Mouse (Mus musculus): Measurements from ENCODE around the gene Zfp599.

Gene Zfp599

GRCm38 (mm10) chr9:22217858-22218493 is 41.7 kb downstream of the Zfp599 start:
- no peak for DNase-seq

- DNase-seq: no peak
Observed at GRCm38 (mm10) chr9:22216705-22217104, 43.0 kb downstream of the Zfp599 start.

GRCm38 (mm10) chr9:22214549-22214948 is 45.1 kb downstream of the Zfp599 start:
- no peak for DNase-seq

- DNase-seq: no peak
Observed at GRCm38 (mm10) chr9:22213785-22214194, 45.9 kb downstream of the Zfp599 start.

Data from kidney, postnatal 25 days (tissue).